ENCODE assay signal across 24 mouse cellular contexts in the genomic region with DNA sequence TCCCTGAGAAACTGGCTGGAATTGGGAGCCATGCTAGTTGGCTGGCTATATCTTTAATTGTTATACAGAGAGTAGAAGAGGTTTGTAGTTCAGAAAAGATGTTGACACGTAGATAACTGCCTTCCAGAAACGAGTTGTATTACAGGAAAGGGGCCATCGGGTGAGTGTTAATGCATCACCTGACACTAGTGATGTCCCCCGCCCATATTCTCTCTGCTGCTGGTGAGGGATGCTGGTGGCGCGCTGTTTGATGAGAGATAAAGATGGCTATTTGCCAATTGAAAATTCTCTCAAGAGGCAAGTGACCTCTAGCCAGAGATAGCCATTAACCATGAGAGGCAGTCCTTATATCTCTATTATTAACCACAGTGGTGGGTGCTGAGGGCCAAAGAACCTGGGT. TPM values are rescaled to one million over a fixed set of nuclear protein-coding genes. Genes with fewer than 3 reads are reported as not detected.
DNase-seq lines count a peak whose midpoint lies in the region; ATAC-seq lines count a peak whose summit lies in the region.
"Had no signal": no experiment of that assay in that cellular context is flagged by ENCODE, and none has a peak within 500 bp of the region (broad histone marks: within the 10 kb centered on the region; RNA-seq: fewer than 3 reads in every experiment).

No protein-coding gene starts in this region.

- no peaks in the 10 kb centered on the region for H3K27me3 ChIP-seq in midbrain, embryonic 11.5 days (ENCODE audit: control insufficient read depth, insufficient read depth, low read length)
- H3K27me3 ChIP-seq in midbrain, embryonic 16.5 days (ENCODE audit: control insufficient read depth, insufficient read depth, low read depth, low read length), result no peaks in the 10 kb centered on the region
- H3K27me3 ChIP-seq: embryonic facial prominence, embryonic 12.5 days; forebrain, embryonic 13.5 days; forebrain, embryonic 15.5 days; Patski had no signal

- DNase-seq in kidney, adult 18-20 months, result peak; percentile 3
- DNase-seq in kidney, postnatal 4 days, result no peak
- peak; percentile 4 for DNase-seq in midbrain, embryonic 11.5 days (ENCODE audit: low spot score, missing footprints)
- DNase-seq in urinary bladder, postnatal 14 days (ENCODE audit: low spot score), result no peak
- DNase-seq: adrenal gland, adult 8-10 months; adrenal gland, postnatal 14 days; adrenal gland, postnatal 36 days; cerebellum, adult 11-12 months; cerebellum, adult 2 months; cerebellum, adult 9-10 months; cerebellum, postnatal 10 days; cerebellum, postnatal 25 days; forebrain, postnatal 0 days had no signal

- no peak overlapping the region for H3K4me2 ChIP-seq in midbrain, embryonic 11.5 days
- H3K4me2 ChIP-seq in midbrain, embryonic 16.5 days (ENCODE audit: low read length), result no peak overlapping the region
- H3K4me2 ChIP-seq: embryonic facial prominence, embryonic 12.5 days; forebrain, embryonic 13.5 days; forebrain, embryonic 15.5 days had no signal

- H3K9me3 ChIP-seq in midbrain, embryonic 11.5 days (ENCODE audit: control insufficient read depth, low read length), result no peaks in the 10 kb centered on the region
- H3K9me3 ChIP-seq in midbrain, embryonic 16.5 days (replicated peaks; ENCODE audit: control insufficient read depth, low read length, poor library complexity, severe bottlenecking), result no peaks in the 10 kb centered on the region
- H3K9me3 ChIP-seq: embryonic facial prominence, embryonic 10.5 days; embryonic facial prominence, embryonic 12.5 days; forebrain, embryonic 13.5 days; forebrain, embryonic 15.5 days had no signal

- H3K27ac ChIP-seq in midbrain, embryonic 11.5 days (ENCODE audit: low read depth, low read length), result no peak overlapping the region
- H3K27ac ChIP-seq in midbrain, embryonic 16.5 days (ENCODE audit: low read length), result no peak overlapping the region
- H3K27ac ChIP-seq: embryonic facial prominence, embryonic 10.5 days; embryonic facial prominence, embryonic 12.5 days; forebrain, embryonic 13.5 days; forebrain, embryonic 15.5 days had no signal

- H3K4me1 ChIP-seq in midbrain, embryonic 11.5 days (ENCODE audit: control insufficient read depth, insufficient read depth, low read length), result no peaks in the 10 kb centered on the region
- H3K4me1 ChIP-seq in midbrain, embryonic 16.5 days (ENCODE audit: control insufficient read depth, insufficient read depth, low read length), result no peaks in the 10 kb centered on the region
- H3K4me1 ChIP-seq: embryonic facial prominence, embryonic 12.5 days; forebrain, embryonic 13.5 days; forebrain, embryonic 15.5 days had no signal

- no peak overlapping the region for H3K4me3 ChIP-seq in midbrain, embryonic 11.5 days (ENCODE audit: low read depth, low read length)
- H3K4me3 ChIP-seq in midbrain, embryonic 16.5 days (ENCODE audit: low read depth, low read length), result no peak overlapping the region
- H3K4me3 ChIP-seq: embryonic facial prominence, embryonic 10.5 days; embryonic facial prominence, embryonic 12.5 days; forebrain, embryonic 13.5 days; forebrain, embryonic 15.5 days had no signal

- WGBS in midbrain, embryonic 11.5 days, result 88% methylated on average over 6 of the region's 6 CpGs
- WGBS in midbrain, embryonic 16.5 days, result 80% methylated on average over 6 of the region's 6 CpGs

- no peak for ATAC-seq in midbrain, embryonic 11.5 days (ENCODE audit: low FRiP score)
- ATAC-seq in midbrain, embryonic 16.5 days, result no peak
- ATAC-seq: activated CD4-positive, CD25-positive, alpha-beta regulatory T cell, adult 4 months; forebrain, embryonic 13.5 days; forebrain, embryonic 15.5 days; forebrain, postnatal 0 days; Patski had no signal

- H3K36me3 ChIP-seq in midbrain, embryonic 11.5 days (ENCODE audit: control insufficient read depth, insufficient read depth, low read length), result no peaks in the 10 kb centered on the region
- H3K36me3 ChIP-seq in midbrain, embryonic 16.5 days (ENCODE audit: control insufficient read depth, insufficient read depth, low read length), result no peaks in the 10 kb centered on the region
- H3K36me3 ChIP-seq: embryonic facial prominence, embryonic 10.5 days; embryonic facial prominence, embryonic 12.5 days; forebrain, embryonic 15.5 days had no signal

- no peak overlapping the region for H3K9ac ChIP-seq in midbrain, embryonic 11.5 days (ENCODE audit: low read length)
- H3K9ac ChIP-seq in midbrain, embryonic 16.5 days (ENCODE audit: low read depth, low read length), result no peak overlapping the region
- H3K9ac ChIP-seq: embryonic facial prominence, embryonic 12.5 days; forebrain, embryonic 13.5 days; forebrain, embryonic 15.5 days; forebrain, postnatal 0 days had no signal

RNA-seq across cellular contexts. Expression of gene Cd160, which starts 23.4 kb away (rescaled TPM):
- 0.12 TPM in 1 of 2 replicates, not detected in the other for polyA plus RNA-seq in midbrain, embryonic 11.5 days (2014; fragmentation: Nextera tagmentation; extraction: Ambion mirVana)
- 0.27 and 0.48 TPM in 2 replicates for polyA plus RNA-seq in midbrain, embryonic 16.5 days (2015; fragmentation: Nextera tagmentation; extraction: Ambion mirVana)
- polyA plus RNA-seq: cerebellum, adult 2 months; cortical plate, adult 2 months; forebrain, embryonic 11.5 days had no signal

RNA-seq across cellular contexts. Expression of gene Pdzk1, which starts 23.5 kb away (rescaled TPM):
- 0.38 and 0.50 TPM in 2 replicates for polyA plus RNA-seq in midbrain, embryonic 11.5 days (2014; fragmentation: Nextera tagmentation; extraction: Ambion mirVana)
- polyA plus RNA-seq in midbrain, embryonic 16.5 days (2015; fragmentation: Nextera tagmentation; extraction: Ambion mirVana), result 0.60 and 0.68 TPM in 2 replicates
- polyA plus RNA-seq: C2C12; embryonic facial prominence, embryonic 12.5 days; embryonic facial prominence, embryonic 14.5 days; forebrain, embryonic 11.5 days; forebrain, embryonic 13.5 days had no signal

RNA-seq across cellular contexts. Expression of gene Gja5, which starts 51.9 kb away (rescaled TPM):
- 3.1 and 3.8 TPM in 2 replicates for polyA plus RNA-seq in midbrain, embryonic 11.5 days (2014; fragmentation: Nextera tagmentation; extraction: Ambion mirVana)
- polyA plus RNA-seq in midbrain, embryonic 16.5 days (2015; fragmentation: Nextera tagmentation; extraction: Ambion mirVana), result 2.0 and 2.4 TPM in 2 replicates

RNA-seq across cellular contexts. Expression of gene Gpr89, which starts 52.6 kb away (rescaled TPM):
- 40.3 TPM in 2 replicates for polyA plus RNA-seq in midbrain, embryonic 11.5 days (2014; fragmentation: Nextera tagmentation; extraction: Ambion mirVana)
- polyA plus RNA-seq in midbrain, embryonic 16.5 days (2015; fragmentation: Nextera tagmentation; extraction: Ambion mirVana), result 36.3 and 41.2 TPM in 2 replicates

Comparison
In these comparisons a context has a peak if more than half of its experiments do, and no peak if none do; other contexts are left out.
1. DNase-seq: peak in kidney, adult 18-20 months (single experiment) and midbrain, embryonic 11.5 days (single experiment); none in kidney, postnatal 4 days (0 of 2) and urinary bladder, postnatal 14 days (single experiment).